Mouse (Mus musculus) limb, embryonic 14.5 days (tissue): Measurements from ENCODE around the gene Vav1. TPM values are rescaled to one million over a fixed set of nuclear protein-coding genes. Genes with fewer than 3 reads are reported as not detected.

Experiments
- ATAC-seq: fragments of 200-750 bp; cut with Nextera tagmentation; 2 replicates; pipeline ENCODE4 v1.8.0; 2017; ENCODE audit warnings: low read depth, moderate number of reproducible peaks, moderate TSS enrichment; ENCODE audit not compliant: low FRiP score
- DNase-seq: peaks from one replicate; pipeline ENCODE4 v3.0.0-alpha.2; 2015; ENCODE audit warnings: low spot score
- H3K27ac ChIP-seq: fragments of 300-500 bp; sonication (generic); replicated peaks from 2 replicates; pipeline ENCODE4 v1.5.1; 2014; ENCODE audit warnings: low read depth, mild to moderate bottlenecking, low read length, moderate library complexity, mixed read lengths
- H3K27me3 ChIP-seq: fragments of 300-500 bp; sonication (generic); 2 replicates; pipeline ENCODE4 v1.6.1; 2014; ENCODE audit warnings: low read length, mixed read lengths; ENCODE audit not compliant: control insufficient read depth, insufficient read depth
- H3K36me3 ChIP-seq: fragments of 300-500 bp; sonication (generic); 2 replicates; pipeline ENCODE4 v1.6.1; 2014; ENCODE audit warnings: mild to moderate bottlenecking, low read length, moderate library complexity, mixed read lengths; ENCODE audit not compliant: control insufficient read depth, insufficient read depth
- H3K4me1 ChIP-seq: fragments of 300-500 bp; sonication (generic); 2 replicates; pipeline ENCODE4 v1.6.1; 2014; ENCODE audit warnings: antibody characterized with exemption, low read length, mixed read lengths; ENCODE audit not compliant: control insufficient read depth, insufficient read depth
- H3K4me2 ChIP-seq: fragments of 300-500 bp; sonication (generic); replicated peaks from 2 replicates; pipeline ENCODE4 v1.6.1; 2014; ENCODE audit warnings: low read depth, mild to moderate bottlenecking, low read length, moderate library complexity; ENCODE audit not compliant: severe bottlenecking
- H3K4me3 ChIP-seq: fragments of 300-500 bp; sonication (generic); replicated peaks from 2 replicates; pipeline ENCODE4 v1.5.1; 2014; ENCODE audit warnings: low read length
- H3K9ac ChIP-seq: fragments of 300-500 bp; sonication (generic); 2 replicates; pipeline ENCODE4 v1.6.1; 2014; ENCODE audit warnings: mild to moderate bottlenecking, low read depth, low read length, moderate library complexity; ENCODE audit not compliant: severe bottlenecking
- H3K9me3 ChIP-seq: fragments of 300-500 bp; sonication (generic); 2 replicates; pipeline ENCODE4 v1.6.1; 2016; ENCODE audit warnings: low read length; ENCODE audit not compliant: control insufficient read depth
- POLR2A ChIP-seq: fragments of 200-500 bp; IDR thresholded peaks from 2 replicates; pipeline ENCODE4 v1.8.0; 2012; ENCODE audit warnings: inconsistent platforms, mild to moderate bottlenecking, moderate library complexity, borderline replicate concordance; ENCODE audit not compliant: insufficient read depth, insufficient read length; ENCODE audit errors: extremely low read depth
- WGBS: fragments of 180-500 bp; shearing (Covaris S2); extraction: QIAGEN DNeasy Blood & Tissue Kit; methylation state at CpG from one replicate; pipeline ENCODE4 v1.1.7; 2014; 5-methylcytosine and 5-hydroxymethylcytosine counted together
- polyA plus RNA-seq, 2 experiments: library from polyadenylated mRNA; depleted of rRNA in 1 of 2; stranded (reverse) in 1 of 2; unstranded in 1 of 2; fragments of >200 nt; fragmentation: Nextera tagmentation in 1 of 2; extraction: Ambion mirVana in 1 of 2; gene quantifications; 2 replicates each; pipeline versions ENCODE4 v1.2.1 to v1.2.3; 2012 to 2014

Gene Vav1
- polyA plus RNA-seq (2012; rRNA removed) (2.6 and 3.3 TPM in 2 replicates), polyA plus RNA-seq (2014; fragmentation: Nextera tagmentation; extraction: Ambion mirVana) (3.8 and 4.6 TPM in 2 replicates)

- Histone ChIP-seq H3K9me3 (no peaks in the 10 kb centered on the region), H3K27me3 (peaks cover 23% of the 10 kb centered on the region), H3K27ac (no peak within 1 kb of the TSS), H3K4me1 (peaks cover 7% of the 10 kb centered on the region), H3K4me3 (0 out of 2 replicates have a peak within 1 kb of the TSS, but pooled peaks have one; percentile 2), H3K4me2 (no peak within 1 kb of the TSS), H3K36me3 (no peaks in the 10 kb centered on the region), H3K9ac (no peak within 1 kb of the TSS)
- ATAC-seq = no peak
- WGBS = 50% methylated on average over 21 of the region's 26 CpGs
- DNase-seq = no peak
- no peak for TF ChIP-seq POLR2A
Observed at GRCm38 (mm10) chr17:57278943-57279590, at the start of gene Vav1. Vav1 (plus strand) TSS chr17:57279100.

DNA sequence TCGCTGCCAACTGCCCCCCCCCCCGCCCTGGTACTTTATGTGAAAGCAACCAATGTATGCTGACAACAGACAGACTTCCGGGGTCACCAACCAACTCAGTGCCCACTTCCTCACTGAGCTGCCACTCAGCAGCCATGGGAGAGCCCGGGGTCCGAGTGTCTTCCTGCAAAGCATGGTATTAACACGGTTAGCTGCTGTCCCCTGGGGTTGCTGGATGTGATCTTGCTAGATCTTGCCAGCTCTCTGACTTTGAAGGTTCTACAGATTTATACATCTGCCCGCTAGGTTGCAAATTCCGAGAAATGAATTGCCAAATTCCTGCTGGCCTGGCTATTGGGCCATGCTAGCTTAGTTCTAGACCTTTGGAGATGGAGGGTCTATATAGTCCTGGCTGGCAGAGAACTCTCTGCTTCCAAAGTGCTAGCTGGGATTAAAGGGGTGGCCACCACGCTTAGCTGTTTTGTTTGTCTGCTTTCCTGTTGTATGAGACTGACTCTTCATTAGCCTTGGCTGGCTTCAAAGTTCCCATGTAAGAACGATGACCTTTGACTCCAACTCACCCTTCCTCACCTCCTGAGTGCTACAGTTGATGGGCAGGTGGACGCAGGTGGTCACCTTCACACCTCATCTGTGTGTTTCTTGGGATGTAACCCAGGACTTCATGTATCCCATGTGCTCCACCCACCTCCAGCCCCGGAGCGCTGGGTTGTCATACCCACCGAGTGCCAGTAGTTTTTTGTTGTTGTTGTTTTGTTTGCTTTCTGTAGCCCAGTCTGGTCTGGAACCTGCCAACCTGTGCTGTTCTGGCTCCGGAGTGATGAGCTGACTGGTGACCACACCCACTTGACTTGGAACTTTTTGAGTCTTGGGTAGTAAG, 48.8 kb upstream of the Vav1 start:
- Histone ChIP-seq H3K36me3 (peaks cover 9% of the 10 kb centered on the region), H3K4me1 (no peaks in the 10 kb centered on the region), H3K27me3 (no peaks in the 10 kb centered on the region), H3K4me2 (no peak overlapping the region), H3K27ac (no peak overlapping the region), H3K9ac (no peak overlapping the region), H3K4me3 (no peak overlapping the region), H3K9me3 (no peaks in the 10 kb centered on the region)
- TF ChIP-seq POLR2A = no peak
- 78% methylated on average over 15 of the region's 15 CpGs for WGBS
- ATAC-seq = no peak
- no peak for DNase-seq

DNA sequence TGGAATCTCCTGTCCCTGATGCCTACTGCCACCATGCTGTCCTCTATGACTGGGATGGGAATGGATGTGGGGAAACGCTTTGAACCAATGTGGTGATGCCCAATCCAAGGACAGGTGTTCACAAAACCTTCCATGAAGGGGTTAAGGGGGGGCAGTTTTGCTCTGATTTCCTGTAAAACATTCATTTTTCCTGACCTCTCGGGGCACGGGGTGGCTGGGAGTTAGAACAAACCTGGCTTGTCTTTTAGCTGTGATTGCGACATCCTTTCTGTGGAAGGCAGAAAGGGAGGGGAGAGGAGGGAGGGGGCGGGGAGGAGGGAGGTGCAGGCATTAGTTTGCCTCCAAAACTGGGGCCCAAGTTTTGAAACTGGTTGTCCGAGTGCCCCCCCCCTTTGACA, 48.2 kb upstream of the Vav1 start:
- no peaks in the 10 kb centered on the region for H3K27me3 ChIP-seq
- TF ChIP-seq POLR2A = no peak
- ATAC-seq (no peak), DNase-seq (no peak)
- H3K4me3 ChIP-seq = no peak overlapping the region
- H3K9me3 ChIP-seq = no peaks in the 10 kb centered on the region
- H3K36me3 ChIP-seq = peaks cover 14% of the 10 kb centered on the region
- no peak overlapping the region for H3K9ac ChIP-seq
- no peak overlapping the region for H3K4me2 ChIP-seq
- no peaks in the 10 kb centered on the region for H3K4me1 ChIP-seq
- 58% methylated on average over 5 of the region's 6 CpGs for WGBS
- no peak overlapping the region for H3K27ac ChIP-seq

DNA sequence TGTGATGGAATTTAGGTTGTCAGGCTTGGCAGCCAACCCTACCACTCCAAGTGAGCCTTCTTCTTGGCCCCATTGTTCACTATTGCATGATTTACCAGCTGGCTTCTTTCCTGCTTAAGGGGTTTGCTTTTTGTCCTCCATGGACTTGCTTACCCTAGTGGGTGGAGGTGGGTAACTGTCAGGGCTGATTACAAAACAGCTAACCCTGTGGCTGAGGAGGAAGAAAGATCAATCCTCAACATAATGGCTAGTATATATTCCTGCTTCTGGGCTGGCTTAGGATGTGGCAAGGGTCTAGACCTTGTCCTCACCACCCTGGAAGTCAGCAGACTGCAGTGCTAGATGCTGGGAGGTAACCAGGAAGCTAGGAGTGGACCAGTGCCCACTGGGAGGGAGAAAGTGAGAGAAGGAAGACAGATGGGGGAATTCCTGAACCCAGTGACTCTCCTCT, 47.6 kb upstream of the Vav1 start:
- Histone ChIP-seq H3K9ac (no peak overlapping the region), H3K27me3 (no peaks in the 10 kb centered on the region), H3K4me1 (no peaks in the 10 kb centered on the region), H3K9me3 (no peaks in the 10 kb centered on the region), H3K36me3 (peaks cover 20% of the 10 kb centered on the region), H3K4me3 (no peak overlapping the region), H3K27ac (no peak overlapping the region), H3K4me2 (no peak overlapping the region)
- no peak for TF ChIP-seq POLR2A
- ATAC-seq (no peak), DNase-seq (no peak)

DNA sequence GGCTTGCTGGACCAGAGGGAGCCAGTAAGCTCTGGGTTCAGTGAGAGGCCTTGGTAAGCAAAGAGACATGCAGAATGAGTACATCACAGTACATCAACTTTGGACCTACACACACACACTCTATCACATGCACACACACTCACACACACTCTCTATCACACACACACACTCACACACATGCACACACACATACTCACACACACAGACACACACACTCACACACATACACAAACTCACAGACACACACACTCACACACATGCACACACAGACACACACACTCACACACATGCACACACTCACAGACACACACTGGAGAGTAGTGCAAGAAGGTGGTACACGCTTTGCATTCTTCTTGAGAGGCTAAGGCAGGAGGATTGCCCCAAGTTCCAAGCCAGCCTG, 46.7 kb upstream of the Vav1 start:
- Histone ChIP-seq H3K36me3 (peaks cover 28% of the 10 kb centered on the region), H3K4me1 (no peaks in the 10 kb centered on the region), H3K9me3 (no peaks in the 10 kb centered on the region), H3K27me3 (no peaks in the 10 kb centered on the region), H3K4me3 (no peak overlapping the region), H3K9ac (no peak overlapping the region), H3K27ac (no peak overlapping the region), H3K4me2 (no peak overlapping the region)
- 71% methylated on average over 1 of the region's 1 CpGs for WGBS
- no peak for DNase-seq
- ATAC-seq = no peak
- TF ChIP-seq POLR2A = no peak
